Mouse (Mus musculus) mouse trophoblast stem cell (cell line): Measurements from ENCODE around the gene Gm37240.

ENCODE experiments used
- in situ Hi-C, 2 experiments: fragments of 300-500 bp; cut with MseI, MboI; formaldehyde crosslinking; loops; 2 replicates in 1 of 2; 3 replicates in 1 of 2; pipeline ENCODE4 v1.15.1; 2025

Gene Gm37240

GRCm38 (mm10) chr3:84712941-84713340 lies 1174.4 kb downstream of the Gm37240 start:
- in situ Hi-C loops: no loop called here

- in situ Hi-C loops: no loop called here
Observed at GRCm38 (mm10) chr3:84710723-84711122, 1176.6 kb downstream of the Gm37240 start.

GRCm38 (mm10) chr3:84709967-84710366 lies 1177.4 kb downstream of the Gm37240 start:
- in situ Hi-C loops: no loop called here

DNA sequence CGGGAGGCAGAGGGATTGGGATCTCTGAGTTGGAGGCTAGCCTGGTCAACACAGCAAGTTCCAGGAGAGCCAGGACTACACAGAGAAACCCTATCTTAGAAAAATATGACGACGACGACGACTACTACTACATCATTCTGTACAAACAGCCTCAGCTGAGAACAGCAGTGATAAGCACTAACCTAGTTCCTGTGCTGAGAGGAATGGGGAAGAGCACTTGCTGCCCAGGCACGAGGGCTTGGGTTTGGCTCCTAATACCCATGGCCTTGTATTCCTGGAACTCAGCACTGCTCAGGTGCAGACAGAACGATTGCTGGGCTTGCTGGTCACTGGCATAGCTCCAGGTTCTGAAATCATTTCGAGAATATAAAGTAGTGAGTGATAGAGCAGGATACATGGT lies 1178.2 kb downstream of the Gm37240 start:
- in situ Hi-C loops: no loop called here

GRCm38 (mm10) chr3:84708469-84708868 lies 1178.8 kb downstream of the Gm37240 start:
- in situ Hi-C loops: no loop called here

- in situ Hi-C loops: no loop called here
Observed at GRCm38 (mm10) chr3:84705224-84705623, 1182.1 kb downstream of the Gm37240 start.

DNA sequence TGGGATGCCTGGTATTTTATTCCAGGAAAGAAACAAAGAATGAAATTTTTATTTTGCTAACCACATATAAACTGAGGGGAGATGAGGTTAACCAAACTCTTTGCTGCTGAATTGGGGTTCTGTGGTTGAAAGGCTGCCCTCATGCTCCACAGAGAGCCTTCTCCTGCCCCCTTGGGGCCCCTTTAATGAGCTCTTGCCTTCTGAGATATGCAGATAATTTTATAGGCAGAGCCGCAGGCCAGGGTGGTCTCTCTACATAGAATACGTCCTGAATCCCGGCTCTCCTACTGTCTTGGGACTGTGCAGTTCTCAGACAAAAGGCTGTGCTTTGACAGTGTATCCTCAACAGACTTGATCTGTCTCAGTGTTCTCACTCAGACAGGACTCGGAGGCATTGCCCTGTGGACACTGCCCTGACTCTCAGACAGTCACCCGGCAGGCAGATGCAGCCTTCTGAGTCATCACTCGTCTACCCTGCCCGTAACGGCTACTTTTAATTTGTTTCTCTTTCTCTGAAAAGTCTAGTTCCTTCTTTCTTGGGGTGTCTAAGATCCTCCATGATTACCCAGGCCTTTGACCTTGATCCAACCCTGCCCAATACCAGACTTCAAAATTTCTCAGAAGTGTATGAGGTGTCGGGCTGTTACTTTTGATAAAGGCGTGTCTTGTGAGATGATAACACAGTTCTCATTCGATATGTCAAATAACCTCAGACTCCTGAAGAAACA lies 1184.1 kb downstream of the Gm37240 start:
- in situ Hi-C loops: no loop called here

GRCm38 (mm10) chr3:84701964-84702363 lies 1185.4 kb downstream of the Gm37240 start:
- in situ Hi-C loops: no loop called here

- in situ Hi-C loops: no loop called here
Observed at GRCm38 (mm10) chr3:84701509-84701908, 1185.8 kb downstream of the Gm37240 start.

DNA sequence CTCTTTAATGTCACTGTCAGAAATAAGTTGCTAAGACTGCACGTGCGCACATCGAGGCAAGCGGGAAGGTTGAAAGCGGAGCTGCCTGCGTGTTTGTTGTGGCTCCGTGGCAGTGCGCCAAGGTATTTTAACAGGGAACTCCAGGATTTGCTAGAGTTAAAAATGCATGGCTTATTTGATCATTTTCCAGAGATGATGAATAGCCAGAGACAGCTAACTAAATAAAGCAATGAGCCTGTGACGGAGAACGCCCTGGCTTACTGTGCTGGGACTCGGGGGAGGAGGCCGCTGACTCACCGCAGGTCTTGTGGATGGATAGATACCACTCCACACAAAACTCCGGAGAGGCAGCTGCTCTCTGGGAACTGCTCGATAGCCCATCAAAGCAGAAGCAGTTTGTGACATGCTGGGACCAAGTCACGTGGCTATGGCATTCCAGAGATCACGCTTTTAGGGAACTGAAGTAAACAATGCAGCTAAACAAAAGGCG lies 1190.8 kb downstream of the Gm37240 start:
- in situ Hi-C loops: loop anchor here in 1 of 2 experiments (10.0 kb wide), 1 partner anchor 148 kb away; no protein-coding TSS in a partner anchor

- in situ Hi-C loops: loop anchor here in 1 of 2 experiments (10.0 kb wide), 1 partner anchor 149 kb away; no protein-coding TSS in a partner anchor
Observed at GRCm38 (mm10) chr3:84695867-84696361, 1191.4 kb downstream of the Gm37240 start.

- in situ Hi-C loops: loop anchor here in 1 of 2 experiments (10.0 kb wide), 1 partner anchor 149 kb away; no protein-coding TSS in a partner anchor
Observed at GRCm38 (mm10) chr3:84695418-84695817, 1191.9 kb downstream of the Gm37240 start.

GRCm38 (mm10) chr3:84693886-84694285 lies 1193.4 kb downstream of the Gm37240 start:
- in situ Hi-C loops: loop anchor here (5.0 to 10.0 kb wide), 2 partner anchors 148 to 151 kb away; no protein-coding TSS in a partner anchor

DNA sequence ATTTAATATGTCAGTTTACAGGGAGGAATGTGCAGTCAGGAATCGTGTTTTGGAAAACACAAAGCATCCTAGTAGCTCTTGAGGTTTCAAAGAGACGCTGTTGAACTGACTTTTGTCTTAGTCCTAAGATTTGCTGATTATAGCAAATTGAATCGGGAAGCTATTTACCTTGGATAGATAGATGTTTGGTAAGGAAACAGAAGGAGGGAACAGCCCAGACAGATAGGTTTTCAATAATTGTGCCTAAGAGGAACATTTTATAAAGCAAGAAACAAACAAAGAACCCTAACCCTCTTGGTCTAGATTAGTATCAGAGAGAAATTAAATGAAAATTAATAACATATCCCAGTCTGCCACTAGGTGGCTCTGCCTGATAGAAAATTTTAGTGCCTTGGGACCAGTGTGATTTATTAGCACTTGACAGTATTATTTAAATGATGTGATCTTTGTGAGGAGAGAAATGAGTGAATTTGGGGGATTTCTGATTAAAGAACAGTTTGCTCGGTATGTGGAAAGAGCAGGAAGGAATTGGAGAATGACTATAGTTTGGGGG lies 1194.6 kb downstream of the Gm37240 start:
- in situ Hi-C loops: loop anchor here (5.0 to 10.0 kb wide), 2 partner anchors 150 to 152 kb away; no protein-coding TSS in a partner anchor

DNA sequence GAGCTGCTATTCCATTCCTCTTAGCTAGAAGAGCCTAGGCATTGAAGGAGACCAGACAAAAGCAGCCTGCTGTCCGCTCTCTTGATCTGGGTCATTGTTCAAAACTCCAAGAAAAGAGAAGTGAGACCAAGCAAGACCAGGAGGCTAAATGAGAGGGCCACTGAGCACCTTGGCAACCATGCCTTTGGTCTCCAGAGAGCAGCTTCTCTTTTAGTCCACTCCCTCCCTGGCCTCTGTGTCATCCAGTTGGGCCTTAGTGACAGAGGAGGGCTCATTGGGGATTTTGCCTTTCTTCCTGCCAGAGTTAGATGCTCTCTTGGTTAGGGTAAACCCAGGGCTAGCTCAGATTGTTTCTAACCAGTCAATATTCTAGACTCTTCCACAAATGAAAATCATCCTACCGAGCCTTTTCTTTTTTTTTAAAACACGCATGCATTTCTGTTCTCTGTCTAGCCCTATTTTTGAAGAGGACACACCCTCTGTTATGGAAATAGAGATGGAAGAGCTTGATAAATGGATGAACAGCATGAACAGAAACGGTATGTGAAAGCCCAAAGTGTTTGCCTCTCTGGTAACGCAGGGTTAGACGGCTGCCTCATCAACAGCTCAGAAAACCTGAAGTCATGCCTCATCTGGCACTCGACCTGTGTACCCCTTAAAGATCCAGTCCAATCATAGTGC lies 1197.1 kb downstream of the Gm37240 start:
- in situ Hi-C loops: loop anchor here (5.0 to 10.0 kb wide), 2 partner anchors 152 to 155 kb away; no protein-coding TSS in a partner anchor

DNA sequence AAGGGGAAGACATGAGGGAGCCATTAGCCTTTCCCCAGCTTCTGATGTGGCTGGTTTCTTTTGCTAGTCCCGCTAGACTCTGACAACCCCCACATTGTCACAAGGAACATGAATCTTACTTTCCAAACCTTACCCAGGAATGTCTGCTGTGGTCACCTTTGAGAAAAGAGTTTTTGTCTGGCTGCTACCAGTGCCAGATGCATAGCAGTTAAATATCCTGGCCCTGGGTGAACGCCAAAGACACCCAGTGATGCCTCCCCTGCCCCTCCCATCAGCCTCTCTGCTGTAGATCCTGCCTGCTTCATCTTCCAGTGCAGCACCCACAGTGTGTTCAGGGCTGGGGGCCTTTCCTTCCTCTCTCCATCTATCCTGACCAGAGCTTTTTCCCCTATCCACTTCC lies 1197.7 kb downstream of the Gm37240 start:
- in situ Hi-C loops: loop anchor here (5.0 to 10.0 kb wide), 2 partner anchors 153 to 155 kb away; no protein-coding TSS in a partner anchor

- in situ Hi-C loops: no loop called here
Observed at GRCm38 (mm10) chr3:84688176-84688575, 1199.1 kb downstream of the Gm37240 start.

- in situ Hi-C loops: no loop called here
Observed at GRCm38 (mm10) chr3:84687488-84687846, 1199.9 kb downstream of the Gm37240 start.

GRCm38 (mm10) chr3:84686799-84687487 lies 1200.4 kb downstream of the Gm37240 start:
- in situ Hi-C loops: no loop called here

GRCm38 (mm10) chr3:84686294-84686672 lies 1201.0 kb downstream of the Gm37240 start:
- in situ Hi-C loops: no loop called here

DNA sequence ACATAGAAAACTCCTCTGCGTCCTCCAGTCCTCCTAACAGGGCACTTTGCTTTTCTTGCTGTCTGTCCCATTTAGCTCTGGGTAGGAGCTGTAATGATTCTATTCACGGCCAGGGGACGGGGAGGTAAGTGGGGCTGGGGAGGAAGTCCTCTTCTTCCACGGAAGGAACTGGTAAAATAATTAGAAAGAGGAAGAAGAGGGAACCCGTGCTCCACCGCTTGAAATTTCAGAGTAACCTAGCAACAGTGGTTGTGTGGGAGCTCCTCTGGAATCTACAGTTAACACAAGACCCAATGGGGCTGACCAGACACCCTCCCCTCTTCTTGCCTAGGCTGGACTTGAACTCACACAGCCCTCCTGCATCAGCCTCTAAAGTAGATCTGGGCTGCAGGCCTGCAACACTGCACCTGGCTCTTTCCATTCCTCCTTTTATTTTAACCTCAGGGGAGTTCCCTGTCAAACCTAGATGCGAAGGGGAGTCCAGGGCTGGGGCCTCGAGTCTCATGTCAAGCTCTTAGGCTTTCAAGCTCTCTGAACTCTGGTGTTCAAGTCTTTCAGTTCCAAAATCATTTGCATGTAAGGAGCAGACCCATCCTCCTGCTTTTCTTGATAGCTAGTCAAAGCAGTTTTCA lies 1201.5 kb downstream of the Gm37240 start:
- in situ Hi-C loops: no loop called here
